28 mouse cellular contexts compared by ENCODE assay signal in genomic region chr8:88239277-88239676, GRCm38 (mm10).
"Had no signal": no experiment of that assay in that cellular context is flagged by ENCODE, and none has a peak within 500 bp of the region (broad histone marks: within the 10 kb centered on the region; RNA-seq: fewer than 3 reads in every experiment).

No protein-coding gene starts in this region.

- H3K4me3 ChIP-seq: embryonic facial prominence, embryonic 10.5 days; embryonic facial prominence, embryonic 12.5 days; embryonic facial prominence, embryonic 13.5 days; embryonic facial prominence, embryonic 15.5 days; erythroblast, embryonic 14.5 days; forebrain, embryonic 10.5 days; forebrain, embryonic 12.5 days; forebrain, embryonic 13.5 days; forebrain, embryonic 15.5 days; gastrocnemius, adult 2 months; heart, adult 2 months; heart, embryonic 10.5 days had no signal

- ATAC-seq: forebrain, embryonic 13.5 days; forebrain, embryonic 14.5 days; forebrain, embryonic 15.5 days; forebrain, embryonic 16.5 days; forebrain, postnatal 0 days had no signal

- H3K4me1 ChIP-seq: embryonic facial prominence, embryonic 10.5 days; embryonic facial prominence, embryonic 12.5 days; forebrain, embryonic 12.5 days; forebrain, embryonic 13.5 days; forebrain, embryonic 15.5 days had no signal

- DNase-seq: cerebellum, adult 8-10 months; cerebellum, adult 9-10 months; cerebellum, adult 9-11 months; cerebellum, postnatal 10 days; cerebellum, postnatal 14 days; cerebellum, postnatal 36 days; embryo, embryonic 11 days; forebrain, postnatal 0 days; gastrocnemius, adult 2 months; gastrocnemius, postnatal 10 days; gastrocnemius, postnatal 14 days; gastrocnemius, postnatal 25 days; gastrocnemius, postnatal 36 days; heart, adult 11 months; heart, adult 18-20 months; heart, adult 2 months had no signal

- H3K27ac ChIP-seq: embryonic facial prominence, embryonic 10.5 days; embryonic facial prominence, embryonic 12.5 days; embryonic facial prominence, embryonic 13.5 days; embryonic facial prominence, embryonic 15.5 days; forebrain, embryonic 10.5 days; forebrain, embryonic 12.5 days; forebrain, embryonic 13.5 days; forebrain, embryonic 15.5 days; gastrocnemius, adult 2 months; heart, adult 2 months; heart, embryonic 10.5 days had no signal

- H3K27me3 ChIP-seq: embryonic facial prominence, embryonic 12.5 days; embryonic facial prominence, embryonic 13.5 days; embryonic facial prominence, embryonic 15.5 days; forebrain, embryonic 12.5 days; forebrain, embryonic 13.5 days; forebrain, embryonic 15.5 days had no signal
